Mouse (Mus musculus): Measurements from ENCODE around the gene Gpr84. TPM values are rescaled to one million over a fixed set of nuclear protein-coding genes. Genes with fewer than 3 reads are reported as not detected.

Gene Gpr84
- polyA plus RNA-seq, 1 experiment from 2014 or later = 0.29 TPM

DNA sequence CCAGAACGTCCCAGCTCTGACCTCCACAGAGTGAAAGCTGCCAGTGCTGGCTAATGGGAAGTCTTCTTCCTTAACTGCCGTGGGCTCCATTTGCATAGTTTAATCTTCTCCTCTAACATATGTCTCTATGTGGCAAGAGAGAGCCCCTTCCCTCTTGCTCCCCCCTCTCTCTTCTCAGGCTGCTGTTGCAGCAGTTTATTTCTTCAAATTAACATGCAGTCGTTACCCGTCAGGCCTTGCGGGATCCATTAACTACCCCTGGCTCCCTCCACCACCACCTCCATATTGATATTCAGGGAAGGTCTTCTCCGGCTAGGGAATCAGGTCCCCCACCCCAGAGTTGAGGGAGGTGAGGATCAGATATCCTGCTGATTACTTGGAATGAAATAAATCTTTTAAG is 13.1 kb downstream of the Gpr84 start:
- no peaks in the 10 kb centered on the region for H3K9me3 ChIP-seq (replicated peaks)
- H3K27me3 ChIP-seq = peaks cover 4% of the 10 kb centered on the region
- H3K36me3 ChIP-seq = peaks cover 73% of the 10 kb centered on the region
- no peak overlapping the region for H3K4me3 ChIP-seq (replicated peaks)
- no peak overlapping the region for H3K4me2 ChIP-seq
- H3K27ac ChIP-seq = no peak overlapping the region
- DNase-seq (no peak), ATAC-seq (ENCODE audit: low read depth) (no peak)
- 82% methylated on average over 6 of the region's 6 CpGs for WGBS (ENCODE audit: insufficient replicate concordance)
- no peak overlapping the region for H3K9ac ChIP-seq
- H3K4me1 ChIP-seq (replicated peaks) = peaks cover 28% of the 10 kb centered on the region

DNA sequence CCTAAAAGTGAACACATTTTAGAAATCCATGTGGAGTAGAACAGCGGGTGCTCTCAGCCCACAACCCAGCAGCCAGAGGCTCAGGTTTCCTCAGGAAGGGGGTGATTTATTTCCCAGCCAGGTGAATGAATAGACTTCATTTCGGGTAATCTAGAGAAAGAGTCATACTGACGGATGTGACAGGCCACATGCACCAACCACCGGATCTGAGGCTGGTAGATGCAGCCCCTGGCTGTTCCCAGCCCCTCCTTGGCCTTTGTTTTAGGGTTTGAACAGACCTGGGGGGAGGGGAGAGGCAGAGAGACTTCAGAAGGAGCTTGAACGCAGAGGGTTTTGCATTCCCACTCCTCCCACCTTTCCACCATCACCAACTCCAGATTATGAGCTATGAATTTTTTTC is 14.6 kb downstream of the Gpr84 start:
- Histone ChIP-seq H3K9me3 (replicated peaks) (no peaks in the 10 kb centered on the region), H3K27me3 (no peaks in the 10 kb centered on the region), H3K36me3 (peaks cover 88% of the 10 kb centered on the region), H3K4me1 (replicated peaks) (peaks cover 18% of the 10 kb centered on the region; the same call in 1 of the 2 replicates), H3K9ac (no peak overlapping the region), H3K4me3 (replicated peaks) (no peak overlapping the region), H3K27ac (0 out of 2 replicates have a peak overlapping the region, but pooled peaks have one; percentile 21), H3K4me2 (no peak overlapping the region)
- 37% methylated on average over 5 of the region's 5 CpGs for WGBS (ENCODE audit: insufficient replicate concordance)
- ATAC-seq (ENCODE audit: low read depth) = no peak
- DNase-seq = no peak

DNA sequence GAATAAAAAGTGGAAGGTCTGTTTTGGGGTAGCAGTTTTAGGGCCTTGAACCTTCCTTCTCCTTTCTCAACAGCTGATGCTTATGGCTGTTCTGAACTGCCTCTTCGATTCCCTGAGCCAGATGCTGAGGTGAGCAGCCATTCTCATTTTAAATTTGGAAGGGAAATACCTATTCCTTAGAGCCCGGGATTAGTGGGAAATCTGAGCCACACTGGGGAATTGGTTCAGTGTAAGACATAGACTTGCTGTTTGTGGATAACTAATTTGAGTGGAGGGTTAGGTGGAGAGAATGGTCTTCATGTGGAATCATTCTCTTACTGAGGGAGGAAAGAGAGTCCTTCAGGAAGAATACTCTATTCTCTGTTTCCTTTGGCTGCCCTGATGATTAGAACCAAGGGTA is 15.8 kb downstream of the Gpr84 start:
- no peak overlapping the region for H3K9ac ChIP-seq
- no peaks in the 10 kb centered on the region for H3K27me3 ChIP-seq
- 75% methylated on average over 2 of the region's 2 CpGs for WGBS (ENCODE audit: insufficient replicate concordance)
- peaks cover 10% of the 10 kb centered on the region; the same call in 1 of the 2 replicates for H3K4me1 ChIP-seq (replicated peaks)
- H3K27ac ChIP-seq = no peak overlapping the region
- H3K9me3 ChIP-seq (replicated peaks) = no peaks in the 10 kb centered on the region
- ATAC-seq (ENCODE audit: low read depth) = no peak
- no peak overlapping the region for H3K4me3 ChIP-seq (replicated peaks)
- H3K4me2 ChIP-seq = no peak overlapping the region
- H3K36me3 ChIP-seq = peaks cover 93% of the 10 kb centered on the region
- DNase-seq = no peak

DNA sequence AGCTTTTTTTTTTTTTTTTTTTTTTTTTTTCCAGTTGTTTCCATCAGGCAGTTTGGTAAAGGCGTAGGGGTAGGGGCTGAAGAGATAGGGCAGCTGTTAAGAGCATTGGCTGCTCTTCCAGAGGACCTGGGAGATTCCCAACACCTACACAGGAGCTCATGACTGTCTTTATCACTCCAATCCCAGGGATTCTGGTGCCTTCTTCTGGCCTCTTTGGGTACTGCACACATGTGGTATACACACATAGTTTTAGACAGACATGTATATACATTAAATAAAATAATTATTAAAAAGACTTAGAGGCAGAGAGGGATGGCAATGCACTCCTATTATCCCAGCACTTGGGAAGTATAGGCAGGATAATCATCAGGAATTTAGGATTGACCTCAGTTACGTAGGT is 17.0 kb downstream of the Gpr84 start:
- Histone ChIP-seq H3K4me1 (replicated peaks) (peaks cover 14% of the 10 kb centered on the region; the same call in 1 of the 2 replicates), H3K36me3 (peaks cover 92% of the 10 kb centered on the region), H3K4me3 (replicated peaks) (no peak overlapping the region), H3K4me2 (no peak overlapping the region), H3K9me3 (replicated peaks) (no peaks in the 10 kb centered on the region), H3K9ac (no peak overlapping the region), H3K27ac (no peak overlapping the region), H3K27me3 (no peaks in the 10 kb centered on the region)
- DNase-seq (no peak), ATAC-seq (ENCODE audit: low read depth) (no peak)
- WGBS (ENCODE audit: insufficient replicate concordance) = 95% methylated on average over 2 of the region's 2 CpGs

DNA sequence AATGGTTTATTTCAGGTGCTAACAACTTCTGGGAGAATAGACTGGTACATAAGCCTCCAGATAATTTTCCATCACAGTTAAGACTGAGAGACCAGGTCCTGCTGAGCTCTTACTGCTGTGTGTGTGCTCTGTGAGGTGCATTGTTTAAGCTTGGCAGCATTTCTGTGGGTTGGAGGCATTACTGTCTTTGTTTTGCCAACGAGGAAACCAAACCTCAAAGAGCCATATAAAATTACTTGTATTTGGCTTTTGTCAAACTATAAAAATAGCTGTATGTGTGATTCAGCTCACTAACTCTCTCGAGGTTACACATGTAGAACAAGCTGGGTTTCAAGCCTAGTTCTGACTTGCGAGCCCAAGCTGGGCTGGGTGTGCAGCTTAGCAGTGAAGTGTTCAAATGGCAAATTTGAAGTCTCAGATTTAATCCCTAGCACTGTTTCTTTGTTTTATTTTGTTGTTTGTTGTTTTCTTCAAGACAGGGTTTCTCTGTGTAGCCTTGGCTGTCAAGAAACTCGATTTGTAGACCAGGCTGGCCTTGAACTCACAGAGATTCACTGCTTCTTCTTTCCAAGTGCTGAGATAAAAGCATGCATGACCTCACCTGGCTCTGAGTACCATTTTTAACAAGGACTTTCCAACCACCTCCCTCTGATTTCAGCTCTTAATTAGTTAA is 17.6 kb downstream of the Gpr84 start:
- Histone ChIP-seq H3K27me3 (no peaks in the 10 kb centered on the region), H3K36me3 (peaks cover 86% of the 10 kb centered on the region), H3K4me2 (no peak overlapping the region), H3K4me3 (replicated peaks) (no peak overlapping the region), H3K4me1 (replicated peaks) (peaks cover 14% of the 10 kb centered on the region), H3K9me3 (replicated peaks) (no peaks in the 10 kb centered on the region), H3K9ac (no peak overlapping the region), H3K27ac (no peak overlapping the region)
- WGBS (ENCODE audit: insufficient replicate concordance) = 85% methylated on average over 4 of the region's 4 CpGs
- ATAC-seq (ENCODE audit: low read depth) = no peak
- no peak for DNase-seq

DNA sequence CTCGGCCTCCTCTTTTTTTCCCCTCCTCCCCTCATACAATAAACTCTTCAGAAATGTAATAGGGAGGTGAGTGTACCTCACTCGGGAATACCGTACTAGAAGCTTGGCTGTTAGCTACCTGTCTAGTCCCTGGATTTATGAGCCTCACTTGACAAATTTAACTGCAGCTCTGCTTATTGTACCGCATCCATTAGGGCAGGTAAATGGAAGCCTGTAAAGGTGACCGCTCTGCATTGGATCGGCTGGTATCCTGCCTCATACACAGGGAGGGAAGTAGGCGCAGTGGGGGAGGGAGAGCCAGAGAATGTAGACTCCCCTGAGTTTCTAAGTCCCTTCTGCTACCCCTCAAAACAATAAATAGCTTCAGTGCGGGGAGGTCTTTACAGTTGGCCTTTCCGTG is 19.6 kb downstream of the Gpr84 start:
- H3K9ac ChIP-seq = no peak overlapping the region
- peaks cover 82% of the 10 kb centered on the region for H3K36me3 ChIP-seq
- 89% methylated on average over 9 of the region's 9 CpGs for WGBS (ENCODE audit: insufficient replicate concordance)
- no peak overlapping the region for H3K4me3 ChIP-seq (replicated peaks)
- DNase-seq (no peak), ATAC-seq (ENCODE audit: low read depth) (no peak)
- no peaks in the 10 kb centered on the region for H3K9me3 ChIP-seq (replicated peaks)
- H3K4me1 ChIP-seq (replicated peaks) = peaks cover 18% of the 10 kb centered on the region
- no peak overlapping the region for H3K4me2 ChIP-seq
- no peak overlapping the region for H3K27ac ChIP-seq
- no peaks in the 10 kb centered on the region for H3K27me3 ChIP-seq

DNA sequence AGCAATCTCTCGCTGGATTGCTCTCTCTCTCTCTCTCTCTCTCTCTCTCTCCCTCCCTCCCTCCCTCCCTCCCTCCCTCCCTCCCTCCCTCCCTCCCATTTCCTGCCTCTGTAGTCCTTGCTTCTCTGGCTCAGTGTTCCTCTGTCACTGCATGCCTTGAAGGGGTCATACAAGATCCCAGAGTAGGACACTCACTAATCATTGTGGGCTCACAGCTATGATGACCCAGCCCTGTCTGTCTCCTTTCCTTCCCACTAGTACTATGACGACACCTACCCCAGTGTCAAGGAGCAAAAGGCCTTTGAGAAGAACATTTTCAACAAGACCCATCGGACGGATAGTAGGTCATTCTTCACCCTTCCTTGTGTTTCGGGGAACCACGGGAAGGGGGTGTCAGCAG is 20.0 kb downstream of the Gpr84 start:
- H3K4me2 ChIP-seq = no peak overlapping the region
- H3K9me3 ChIP-seq (replicated peaks) = no peaks in the 10 kb centered on the region
- WGBS (ENCODE audit: insufficient replicate concordance) = 79% methylated on average over 6 of the region's 6 CpGs
- H3K4me3 ChIP-seq (replicated peaks) = no peak overlapping the region
- no peak overlapping the region for H3K27ac ChIP-seq
- DNase-seq (no peak), ATAC-seq (ENCODE audit: low read depth) (no peak)
- H3K27me3 ChIP-seq = no peaks in the 10 kb centered on the region
- peaks cover 78% of the 10 kb centered on the region for H3K36me3 ChIP-seq
- H3K4me1 ChIP-seq (replicated peaks) = peaks cover 18% of the 10 kb centered on the region
- H3K9ac ChIP-seq = no peak overlapping the region

DNA sequence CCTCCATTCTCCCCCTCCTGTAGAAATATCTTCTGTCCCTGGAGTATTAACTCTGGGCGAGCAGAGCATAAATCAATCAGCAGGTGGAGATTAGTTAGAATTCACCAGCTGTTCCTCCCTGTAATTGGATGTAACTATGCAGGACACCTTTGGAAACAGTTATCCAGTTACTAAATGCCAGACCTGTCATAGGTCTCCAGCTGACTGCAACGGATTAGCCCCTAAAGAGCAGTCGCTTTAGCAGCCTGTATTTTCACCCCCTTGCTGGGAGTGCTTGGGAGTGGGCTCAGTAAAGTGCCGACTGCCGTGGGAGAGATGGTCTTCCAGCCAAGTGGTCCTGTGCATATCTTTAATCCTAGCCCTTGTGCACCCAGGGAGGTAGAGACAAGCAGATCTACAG is 20.8 kb downstream of the Gpr84 start:
- H3K27me3 ChIP-seq = no peaks in the 10 kb centered on the region
- no peaks in the 10 kb centered on the region for H3K9me3 ChIP-seq (replicated peaks)
- H3K4me1 ChIP-seq (replicated peaks) = peaks cover 26% of the 10 kb centered on the region
- H3K27ac ChIP-seq = no peak overlapping the region; the same call in 1 of the 2 replicates
- DNase-seq (no peak), ATAC-seq (ENCODE audit: low read depth) (no peak)
- no peak overlapping the region for H3K4me2 ChIP-seq
- H3K9ac ChIP-seq = no peak overlapping the region
- 80% methylated on average over 5 of the region's 5 CpGs for WGBS (ENCODE audit: insufficient replicate concordance)
- H3K4me3 ChIP-seq (replicated peaks) = no peak overlapping the region
- H3K36me3 ChIP-seq = peaks cover 77% of the 10 kb centered on the region

DNA sequence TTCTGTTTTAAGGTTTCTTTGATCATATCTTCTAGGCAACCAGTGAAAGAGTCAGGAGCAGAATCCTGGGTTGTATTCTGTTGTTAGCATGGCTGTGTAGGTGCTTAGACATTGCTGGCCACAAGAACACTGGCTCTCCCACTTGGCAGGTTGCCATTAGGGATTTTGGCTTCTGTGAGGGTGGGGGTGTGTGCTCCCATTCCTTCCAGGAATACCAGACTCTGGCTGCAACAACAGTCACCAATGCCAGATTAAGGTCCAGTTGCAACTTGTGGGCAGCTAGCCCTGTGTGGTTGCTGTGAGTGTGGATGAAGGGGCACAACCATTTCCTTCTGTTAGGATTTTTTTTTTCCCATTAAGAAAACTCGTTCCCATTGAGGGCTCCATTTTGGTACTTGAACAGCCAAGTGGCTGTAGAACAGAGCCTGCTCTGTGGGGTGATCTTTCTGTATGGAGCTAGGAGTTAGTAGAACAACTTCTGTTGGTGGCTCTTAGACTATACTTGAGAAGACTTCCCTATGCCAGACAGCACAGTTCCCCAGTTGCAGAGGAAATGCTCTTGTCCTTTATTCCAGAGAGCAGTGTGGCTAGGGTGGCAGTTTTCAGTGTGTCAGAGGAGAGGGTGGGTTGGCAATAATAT is 24.5 kb downstream of the Gpr84 start:
- Histone ChIP-seq H3K36me3 (peaks cover 53% of the 10 kb centered on the region), H3K9ac (no peak overlapping the region), H3K9me3 (replicated peaks) (no peaks in the 10 kb centered on the region), H3K4me1 (replicated peaks) (peaks cover 38% of the 10 kb centered on the region), H3K27me3 (no peaks in the 10 kb centered on the region), H3K4me2 (no peak overlapping the region), H3K27ac (no peak overlapping the region), H3K4me3 (replicated peaks) (no peak overlapping the region)
- DNase-seq (no peak), ATAC-seq (ENCODE audit: low read depth) (no peak)
- 48% methylated on average over 1 of the region's 1 CpGs for WGBS (ENCODE audit: insufficient replicate concordance)

DNA sequence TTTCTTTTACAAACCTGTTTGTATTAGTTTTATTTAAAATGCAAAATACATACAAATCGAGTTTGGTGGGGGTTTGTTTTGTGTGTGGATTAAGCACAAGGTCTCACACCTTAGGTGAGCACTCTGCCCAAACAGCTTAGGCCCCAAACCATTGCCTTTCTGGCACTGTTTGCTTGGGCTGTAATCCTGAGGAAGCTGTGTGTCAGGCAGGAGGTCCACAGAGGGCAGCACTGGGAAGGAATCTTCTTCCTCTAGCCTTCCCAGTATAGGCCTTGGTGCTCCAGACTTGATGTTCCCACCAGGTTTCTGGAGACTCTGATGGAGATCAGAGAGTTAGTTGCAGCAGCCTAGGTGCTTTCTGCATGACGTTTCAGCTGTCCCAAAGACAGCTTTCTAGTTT is 25.8 kb downstream of the Gpr84 start:
- H3K27ac ChIP-seq = no peak overlapping the region; the same call in 1 of the 2 replicates
- no peaks in the 10 kb centered on the region for H3K27me3 ChIP-seq
- ATAC-seq (ENCODE audit: low read depth) (no peak), DNase-seq (no peak)
- H3K4me1 ChIP-seq (replicated peaks) = peaks cover 46% of the 10 kb centered on the region
- peaks cover 41% of the 10 kb centered on the region for H3K36me3 ChIP-seq
- H3K4me2 ChIP-seq = no peak overlapping the region
- no peak overlapping the region for H3K4me3 ChIP-seq (replicated peaks)
- H3K9me3 ChIP-seq (replicated peaks) = no peaks in the 10 kb centered on the region
- no peak overlapping the region for H3K9ac ChIP-seq
- WGBS (ENCODE audit: insufficient replicate concordance) = 38% methylated on average over 2 of the region's 2 CpGs

DNA sequence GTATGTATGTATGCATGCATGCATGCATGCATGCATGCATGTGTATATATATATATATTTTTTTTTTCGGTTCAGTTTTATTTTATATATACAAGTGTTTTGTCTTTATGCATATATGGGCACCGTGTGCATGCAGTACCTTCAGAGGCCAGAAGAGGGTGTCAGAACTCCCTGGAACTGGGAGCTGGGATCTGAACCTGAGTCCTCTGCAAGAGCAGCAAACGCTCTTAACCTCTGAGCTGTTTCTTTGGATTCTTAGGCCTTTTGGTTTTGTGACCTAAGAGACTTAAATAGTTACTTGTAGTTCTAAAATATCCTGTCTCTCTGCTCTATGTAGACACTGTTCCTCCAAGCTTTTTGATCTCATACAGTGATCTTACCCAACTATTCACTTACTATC is 26.3 kb downstream of the Gpr84 start:
- no peak for ATAC-seq (ENCODE audit: low read depth)
- Histone ChIP-seq H3K4me3 (replicated peaks) (no peak overlapping the region), H3K4me2 (no peak overlapping the region), H3K9ac (no peak overlapping the region), H3K36me3 (peaks cover 38% of the 10 kb centered on the region), H3K27me3 (no peaks in the 10 kb centered on the region), H3K9me3 (replicated peaks) (no peaks in the 10 kb centered on the region), H3K27ac (no peak overlapping the region), H3K4me1 (replicated peaks) (peaks cover 50% of the 10 kb centered on the region)
- peak; percentile 40 for DNase-seq
- 63% methylated on average over 3 of the region's 3 CpGs for WGBS (ENCODE audit: insufficient replicate concordance)

Measured in liver, embryonic 13.5 days (tissue).